12 mouse cellular contexts compared by ENCODE assay signal in genomic region chrX:11443543-11443942, GRCm38 (mm10).
DNase-seq lines count a peak whose midpoint lies in the region; ATAC-seq and TF ChIP-seq lines count a peak whose summit lies in the region.
"Had no signal": no experiment of that assay in that cellular context is flagged by ENCODE, and none has a peak within 500 bp of the region (broad histone marks: within the 10 kb centered on the region; RNA-seq: fewer than 3 reads in every experiment).

No protein-coding gene starts in this region.

- WGBS in kidney, embryonic 14.5 days = 56% methylated on average over 7 of the region's 7 CpGs
- 63% methylated on average over 7 of the region's 7 CpGs for WGBS in midbrain, embryonic 14.5 days
- 63% methylated on average over 7 of the region's 7 CpGs for WGBS in midbrain, embryonic 13.5 days
- 52% methylated on average over 7 of the region's 7 CpGs for WGBS in liver, postnatal 0 days (ENCODE audit: insufficient replicate concordance)

- no peak overlapping the region for H3K4me2 ChIP-seq in kidney, embryonic 14.5 days (replicated peaks; ENCODE audit: low read depth, low read length)
- no peak overlapping the region for H3K4me2 ChIP-seq in midbrain, embryonic 14.5 days (ENCODE audit: low read length)
- H3K4me2 ChIP-seq in midbrain, embryonic 13.5 days (replicated peaks) = no peak overlapping the region
- H3K4me2 ChIP-seq in liver, postnatal 0 days (ENCODE audit: low read depth, low read length) = no peak overlapping the region

- H3K4me1 ChIP-seq in kidney, embryonic 14.5 days (ENCODE audit: control insufficient read depth, insufficient read depth, low read length) = no peaks in the 10 kb centered on the region
- no peaks in the 10 kb centered on the region; the same call in 1 of the 2 replicates for H3K4me1 ChIP-seq in midbrain, embryonic 14.5 days (ENCODE audit: control insufficient read depth, insufficient read depth, low read length)
- H3K4me1 ChIP-seq in midbrain, embryonic 13.5 days (replicated peaks) = no peaks in the 10 kb centered on the region
- no peaks in the 10 kb centered on the region for H3K4me1 ChIP-seq in liver, postnatal 0 days (ENCODE audit: insufficient read depth)

- H3K36me3 ChIP-seq in kidney, embryonic 14.5 days (ENCODE audit: control insufficient read depth, insufficient read depth, low read length) = no peaks in the 10 kb centered on the region
- H3K36me3 ChIP-seq in midbrain, embryonic 14.5 days (ENCODE audit: control insufficient read depth, insufficient read depth, low read length) = no peaks in the 10 kb centered on the region
- no peaks in the 10 kb centered on the region for H3K36me3 ChIP-seq in midbrain, embryonic 13.5 days
- H3K36me3 ChIP-seq in liver, postnatal 0 days (replicated peaks; ENCODE audit: insufficient read depth, low read length) = no peaks in the 10 kb centered on the region
- H3K36me3 ChIP-seq: limb, embryonic 10.5 days had no signal

- H3K9ac ChIP-seq in kidney, embryonic 14.5 days (ENCODE audit: low read depth, low read length) = no peak overlapping the region
- H3K9ac ChIP-seq in midbrain, embryonic 14.5 days (replicated peaks; ENCODE audit: low read length) = no peak overlapping the region
- H3K9ac ChIP-seq in midbrain, embryonic 13.5 days (replicated peaks) = no peak overlapping the region
- no peak overlapping the region for H3K9ac ChIP-seq in liver, postnatal 0 days (replicated peaks)

- no peak for TF ChIP-seq EP300 in liver, postnatal 0 days (IDR thresholded peaks at IDR 0.05; ENCODE audit: low read depth)

- no peak overlapping the region for H3K4me3 ChIP-seq in kidney, embryonic 14.5 days (ENCODE audit: low read length)
- no peak overlapping the region for H3K4me3 ChIP-seq in midbrain, embryonic 14.5 days (replicated peaks; ENCODE audit: low read depth, low read length)
- no peak overlapping the region for H3K4me3 ChIP-seq in midbrain, embryonic 13.5 days (replicated peaks)
- no peak overlapping the region for H3K4me3 ChIP-seq in liver, postnatal 0 days (ENCODE audit: low read depth, low read length)
- H3K4me3 ChIP-seq: limb, embryonic 10.5 days had no signal

- H3K9me3 ChIP-seq in kidney, embryonic 14.5 days (ENCODE audit: control insufficient read depth, low read length) = no peaks in the 10 kb centered on the region
- H3K9me3 ChIP-seq in midbrain, embryonic 14.5 days (ENCODE audit: control insufficient read depth, low read length) = no peaks in the 10 kb centered on the region
- H3K9me3 ChIP-seq in midbrain, embryonic 13.5 days = no peaks in the 10 kb centered on the region
- no peaks in the 10 kb centered on the region for H3K9me3 ChIP-seq in liver, postnatal 0 days (ENCODE audit: low read length)
- H3K9me3 ChIP-seq: limb, embryonic 10.5 days had no signal

- TF ChIP-seq CTCF in liver, postnatal 0 days (IDR thresholded peaks at IDR 0.05; ENCODE audit: low read depth) = no peak

- peak; percentile 17 for DNase-seq in adrenal gland, postnatal 14 days
- no peak for DNase-seq in adrenal gland, adult 8-10 months
- no peak for DNase-seq in kidney, adult 9 months
- peak; percentile 56 for DNase-seq in midbrain, embryonic 14.5 days
- no peak for DNase-seq in liver, postnatal 0 days
- no peak for DNase-seq in left cerebral cortex, postnatal 25 days (ENCODE audit: low spot score in 2 of 2)
- DNase-seq: right cerebral cortex, adult 18-20 months; thymus, postnatal 25 days had no signal

- ATAC-seq in kidney, embryonic 14.5 days (ENCODE audit: low FRiP score, low TSS enrichment) = no peak
- no peak for ATAC-seq in midbrain, embryonic 14.5 days (ENCODE audit: low FRiP score, low TSS enrichment)
- ATAC-seq in midbrain, embryonic 13.5 days = no peak
- ATAC-seq in liver, postnatal 0 days = peak; percentile 17; the same call in 1 of the 2 replicates
- ATAC-seq: activated CD4-positive, CD25-positive, alpha-beta regulatory T cell, adult 4 months had no signal

- intact Hi-C loops in left cerebral cortex, postnatal 25 days (cut with DNase I) = no loop called here

- H3K27ac ChIP-seq in kidney, embryonic 14.5 days (ENCODE audit: low read depth, low read length) = 0 out of 2 replicates have a peak overlapping the region, but pooled peaks have one; percentile 24
- no peak overlapping the region for H3K27ac ChIP-seq in midbrain, embryonic 14.5 days (replicated peaks; ENCODE audit: low read depth, low read length)
- no peak overlapping the region for H3K27ac ChIP-seq in midbrain, embryonic 13.5 days
- no peak overlapping the region for H3K27ac ChIP-seq in liver, postnatal 0 days (ENCODE audit: low read depth)
- H3K27ac ChIP-seq: limb, embryonic 10.5 days had no signal

- no peaks in the 10 kb centered on the region for H3K27me3 ChIP-seq in kidney, embryonic 14.5 days (ENCODE audit: control insufficient read depth, insufficient read depth, low read length)
- no peaks in the 10 kb centered on the region for H3K27me3 ChIP-seq in midbrain, embryonic 14.5 days (ENCODE audit: control insufficient read depth, insufficient read depth, low read length)
- H3K27me3 ChIP-seq in midbrain, embryonic 13.5 days = peaks cover 10% of the 10 kb centered on the region; the same call in 1 of the 2 replicates
- no peaks in the 10 kb centered on the region for H3K27me3 ChIP-seq in liver, postnatal 0 days (ENCODE audit: insufficient read depth, low read length)

Comparison
In these comparisons a context has a peak if more than half of its experiments do, and no peak if none do; other contexts are left out.
1. DNase-seq: peak in adrenal gland, postnatal 14 days (single experiment) and midbrain, embryonic 14.5 days (single experiment); none in adrenal gland, adult 8-10 months (single experiment), kidney, adult 9 months (single experiment), liver, postnatal 0 days (single experiment) and left cerebral cortex, postnatal 25 days (0 of 2).